Mouse (Mus musculus): ENCODE measurements around the gene Slc30a9. TPM values are rescaled to one million over a fixed set of nuclear protein-coding genes. Genes with fewer than 3 reads are reported as not detected.

Gene Slc30a9
- total RNA-seq, 2 experiments from 2014 or later: 194 TPM

GRCm38 (mm10) chr5:67404380-67404779 lies 97.6 kb downstream of the Slc30a9 start:
- no peak for DNase-seq (ENCODE audit: low spot score in 2 of 2)
- intact Hi-C loops (cut with DNase I): no loop called here

DNA sequence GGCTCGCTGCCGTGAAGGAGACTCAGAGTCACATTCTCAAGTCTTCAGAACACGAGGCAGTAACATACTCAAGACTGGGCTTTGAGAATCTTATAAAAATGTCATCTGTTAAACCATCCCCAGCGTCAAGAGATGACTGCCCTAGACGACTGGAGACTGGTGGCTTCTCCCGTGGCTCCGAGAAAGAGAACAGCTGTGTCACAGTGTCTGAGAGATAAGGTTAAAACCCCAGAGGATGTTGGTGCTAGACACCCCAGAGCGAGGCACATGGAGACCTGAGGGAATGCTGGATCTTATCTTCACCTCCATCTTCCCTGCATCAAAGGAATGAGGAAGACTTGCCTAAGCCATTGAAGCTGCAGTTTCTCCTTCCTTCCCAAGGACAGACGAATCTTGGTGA lies 98.2 kb downstream of the Slc30a9 start:
- intact Hi-C loops (cut with DNase I): no loop called here
- no peak for DNase-seq (ENCODE audit: low spot score in 2 of 2)

Other genes with a start within 250 kb of the Slc30a9 start
- not detected for gene Phox2b, start 207.7 kb upstream of the Slc30a9 start, total RNA-seq (2021)
- gene Tmem33, start 46.4 kb upstream of the Slc30a9 start, total RNA-seq (2021): 100 to 1,000 TPM in 1 of 2 experiments, 10 to 100 TPM in 1; 95.6 to 103 TPM
- 1 to 10 TPM; 8.2 to 8.3 TPM for gene Bend4, start 121.4 kb downstream of the Slc30a9 start, total RNA-seq (2021)